Mouse (Mus musculus): ENCODE data around the gene Tsen34. TPM values are rescaled to one million over a fixed set of nuclear protein-coding genes. Genes with fewer than 3 reads are reported as not detected.
A peak's percentile ranks its signal among the peaks of the same experiment; 100 is the strongest.

Gene Tsen34
- polyA plus RNA-seq, 1 experiment from 2014 or later = 287 TPM

DNA sequence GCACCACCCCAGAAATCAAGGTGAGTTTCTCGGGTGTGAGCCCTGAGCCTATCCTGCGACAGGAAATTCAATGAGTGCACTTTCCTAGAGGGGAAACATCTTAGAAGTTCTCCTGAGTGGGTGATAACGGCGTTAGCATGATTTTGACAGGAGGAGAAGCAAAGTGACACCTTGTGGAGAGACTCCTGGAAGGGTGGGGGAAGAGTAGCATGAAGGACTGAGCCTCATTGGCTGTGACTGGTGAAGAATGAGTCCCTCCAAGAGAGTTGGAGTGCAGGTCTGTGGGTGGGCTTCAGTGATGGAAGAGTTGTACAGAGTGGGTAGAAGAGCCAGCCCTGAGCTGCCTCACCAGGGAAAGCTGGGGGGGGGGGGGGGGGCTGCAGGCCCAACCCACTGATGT is 35.7 kb upstream of the Tsen34 start:
- Histone ChIP-seq H3K27ac (ENCODE audit: low read depth, low read length) (no peak overlapping the region), H3K4me2 (replicated peaks; ENCODE audit: low read depth, low read length) (no peak overlapping the region), H3K4me3 (ENCODE audit: low read length) (no peak overlapping the region), H3K9ac (ENCODE audit: low read depth, low read length) (no peak overlapping the region), H3K4me1 (ENCODE audit: control insufficient read depth, insufficient read depth, low read length) (no peaks in the 10 kb centered on the region), H3K27me3 (ENCODE audit: control insufficient read depth, insufficient read depth, low read length) (no peaks in the 10 kb centered on the region), H3K9me3 (ENCODE audit: control insufficient read depth, low read length) (no peaks in the 10 kb centered on the region), H3K36me3 (ENCODE audit: control insufficient read depth, insufficient read depth, low read length) (peaks cover 100% of the 10 kb centered on the region)
- no peak for ATAC-seq (ENCODE audit: low FRiP score, low TSS enrichment)
- 83% methylated on average over 4 of the region's 4 CpGs for WGBS

DNA sequence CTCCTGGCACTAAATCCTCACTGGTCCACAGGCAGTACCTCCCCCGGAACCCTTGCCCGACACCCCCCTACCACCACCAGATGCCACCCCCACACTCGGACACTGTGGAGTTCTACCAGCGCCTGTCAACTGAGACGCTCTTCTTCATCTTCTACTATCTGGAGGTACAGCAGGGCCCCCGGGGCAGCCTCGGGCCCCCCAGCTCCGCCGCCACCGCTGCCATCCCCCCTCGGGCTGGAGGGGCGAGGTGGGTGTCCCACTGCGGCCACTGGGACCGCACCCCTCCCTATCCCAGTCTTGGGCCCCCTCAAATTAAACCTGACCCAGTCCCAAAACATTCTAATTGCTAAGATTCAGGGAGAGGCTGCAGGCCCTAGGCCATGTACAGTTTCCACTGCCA is 34.1 kb upstream of the Tsen34 start:
- Histone ChIP-seq H3K27ac (ENCODE audit: low read depth, low read length) (no peak overlapping the region), H3K27me3 (ENCODE audit: control insufficient read depth, insufficient read depth, low read length) (no peaks in the 10 kb centered on the region), H3K9ac (ENCODE audit: low read depth, low read length) (no peak overlapping the region), H3K9me3 (ENCODE audit: control insufficient read depth, low read length) (no peaks in the 10 kb centered on the region), H3K36me3 (ENCODE audit: control insufficient read depth, insufficient read depth, low read length) (peaks cover 97% of the 10 kb centered on the region), H3K4me2 (replicated peaks; ENCODE audit: low read depth, low read length) (no peak overlapping the region), H3K4me3 (ENCODE audit: low read length) (no peak overlapping the region), H3K4me1 (ENCODE audit: control insufficient read depth, insufficient read depth, low read length) (no peaks in the 10 kb centered on the region)
- WGBS = 93% methylated on average over 8 of the region's 14 CpGs
- ATAC-seq (ENCODE audit: low FRiP score, low TSS enrichment) = no peak

DNA sequence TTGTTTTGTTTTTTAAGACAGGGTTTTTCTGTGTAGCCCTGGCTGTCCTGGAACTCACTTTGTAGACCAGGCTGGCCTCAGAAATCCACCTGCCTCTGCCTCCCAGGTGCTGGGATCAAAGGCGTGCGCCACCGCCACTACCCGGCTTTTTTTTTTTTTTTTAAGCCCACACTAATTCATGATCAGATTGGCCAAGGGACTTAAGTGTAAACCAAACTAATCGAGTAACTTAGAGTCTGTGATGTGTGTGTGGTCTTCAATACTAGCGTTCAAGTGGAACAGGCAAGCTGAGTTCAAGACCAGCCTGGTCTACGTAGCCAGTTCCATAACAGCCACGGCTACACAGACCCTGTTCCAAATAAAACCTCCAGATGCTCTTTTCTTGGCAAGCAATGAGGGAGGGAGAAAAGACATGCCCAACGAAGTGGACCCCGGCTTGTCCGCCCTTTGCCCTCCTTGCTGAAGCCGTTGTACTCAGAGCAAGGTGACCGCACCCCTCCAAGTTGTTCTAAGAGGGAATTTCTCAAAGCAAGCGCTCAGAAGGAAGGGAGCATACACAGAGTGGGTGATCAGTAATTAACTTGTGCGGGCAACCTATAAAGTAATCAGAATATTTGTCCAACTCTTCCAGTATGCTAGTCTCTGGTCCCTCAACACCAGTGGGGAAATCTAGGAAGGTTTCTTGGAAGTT is 28.0 kb upstream of the Tsen34 start:
- Histone ChIP-seq H3K4me3 (ENCODE audit: low read length) (peak overlapping the region; percentile 63), H3K4me2 (replicated peaks; ENCODE audit: low read depth, low read length) (peak overlapping the region; percentile 53), H3K36me3 (ENCODE audit: control insufficient read depth, insufficient read depth, low read length) (peaks cover 36% of the 10 kb centered on the region), H3K27ac (ENCODE audit: low read depth, low read length) (peak overlapping the region; percentile 57), H3K9me3 (ENCODE audit: control insufficient read depth, low read length) (no peaks in the 10 kb centered on the region), H3K27me3 (ENCODE audit: control insufficient read depth, insufficient read depth, low read length) (no peaks in the 10 kb centered on the region), H3K4me1 (ENCODE audit: control insufficient read depth, insufficient read depth, low read length) (peaks cover 17% of the 10 kb centered on the region; the same call in 1 of the 2 replicates), H3K9ac (ENCODE audit: low read depth, low read length) (peak overlapping the region; percentile 68)
- 31% methylated on average over 15 of the region's 15 CpGs for WGBS
- peak; percentile 10 for ATAC-seq (ENCODE audit: low FRiP score, low TSS enrichment)

DNA sequence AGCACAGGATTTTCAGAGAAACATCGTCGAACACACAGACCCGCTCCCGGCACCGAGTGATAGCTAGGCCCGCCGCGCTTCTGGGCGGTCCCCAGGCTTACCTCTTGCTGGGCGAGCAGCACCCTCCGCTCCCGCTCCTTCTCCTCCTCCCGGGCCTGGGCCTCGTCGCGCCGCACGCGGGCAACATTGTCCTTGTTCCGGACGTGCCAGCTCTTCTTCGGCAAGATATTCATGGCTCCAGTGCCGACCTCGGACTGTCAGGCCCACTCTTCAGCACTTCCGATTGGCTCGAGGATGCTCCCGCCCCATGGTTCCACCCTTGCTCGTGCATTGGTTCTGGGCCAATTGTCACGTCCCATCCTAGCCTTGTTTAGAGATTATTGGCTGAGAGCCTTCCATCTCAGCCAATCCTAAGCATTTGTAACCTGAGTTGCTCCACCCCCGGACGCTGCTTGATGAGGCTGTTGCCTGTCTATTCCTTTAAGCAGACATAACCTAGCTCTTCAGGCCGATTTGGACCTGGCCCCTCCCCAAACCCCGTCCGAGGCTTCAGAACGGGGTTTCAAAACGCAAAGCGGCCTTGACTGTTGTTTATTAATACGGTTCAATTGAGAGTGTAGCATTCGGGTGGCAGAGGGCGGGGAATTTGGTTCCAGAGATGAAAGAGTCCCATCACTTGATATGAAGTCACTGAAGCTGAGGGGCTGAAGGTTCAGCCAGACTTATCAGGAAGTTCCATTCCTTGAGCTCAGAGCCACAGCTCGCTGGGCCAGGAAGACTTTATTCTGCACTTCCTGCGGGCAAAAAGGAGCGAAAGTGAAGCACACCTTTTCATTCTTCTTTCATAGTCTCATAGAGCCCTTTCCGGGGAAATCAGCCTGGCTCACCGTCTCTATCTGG is 27.2 kb upstream of the Tsen34 start, which contains the start of gene Leng1:
Gene Leng1, minus strand, starts transcription at position 626 of the 900 bp plus-strand sequence.
- 5% methylated on average over 45 of the region's 45 CpGs for WGBS
- Histone ChIP-seq H3K9me3 (ENCODE audit: control insufficient read depth, low read length) (no peaks in the 10 kb centered on the region), H3K27me3 (ENCODE audit: control insufficient read depth, insufficient read depth, low read length) (no peaks in the 10 kb centered on the region), H3K4me2 (replicated peaks; ENCODE audit: low read depth, low read length) (peak within 1 kb of the TSS; percentile 53), H3K4me3 (ENCODE audit: low read length) (peak within 1 kb of the TSS; percentile 63), H3K9ac (ENCODE audit: low read depth, low read length) (peak within 1 kb of the TSS; percentile 68), H3K27ac (ENCODE audit: low read depth, low read length) (peak within 1 kb of the TSS; percentile 73), H3K36me3 (ENCODE audit: control insufficient read depth, insufficient read depth, low read length) (peaks cover 28% of the 10 kb centered on the region), H3K4me1 (ENCODE audit: control insufficient read depth, insufficient read depth, low read length) (peaks cover 17% of the 10 kb centered on the region; the same call in 1 of the 2 replicates)
- ATAC-seq (ENCODE audit: low FRiP score, low TSS enrichment) = peak; percentile 98

DNA sequence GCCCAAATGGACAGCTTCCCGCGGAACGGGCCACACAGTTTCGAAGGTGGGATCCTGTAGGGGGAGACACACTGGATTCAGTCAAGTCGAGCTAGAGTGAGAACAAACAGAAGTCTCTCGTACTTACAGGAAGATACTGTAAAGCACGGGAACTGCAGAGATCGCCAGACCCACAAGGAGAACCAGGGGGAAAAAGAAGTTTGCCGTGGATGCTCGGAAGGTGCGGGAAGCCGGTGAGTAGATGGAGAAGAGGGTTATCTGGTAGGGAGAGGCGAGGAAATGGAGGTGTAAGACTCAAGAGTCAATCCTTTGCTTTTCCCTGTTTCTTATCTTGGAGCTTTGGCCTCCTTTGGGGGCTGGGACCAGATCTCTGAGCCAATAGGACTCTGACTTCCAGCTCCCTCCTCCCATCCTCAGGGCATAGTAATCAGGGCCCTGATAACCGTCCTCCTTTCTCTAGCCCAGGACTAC is 25.7 kb upstream of the Tsen34 start:
- ATAC-seq (ENCODE audit: low FRiP score, low TSS enrichment) = no peak
- peaks cover 17% of the 10 kb centered on the region; the same call in 1 of the 2 replicates for H3K4me1 ChIP-seq (ENCODE audit: control insufficient read depth, insufficient read depth, low read length)
- no peak overlapping the region for H3K27ac ChIP-seq (ENCODE audit: low read depth, low read length)
- H3K4me3 ChIP-seq (ENCODE audit: low read length) = peak overlapping the region; percentile 4; the same call in 1 of the 2 replicates
- 16% methylated on average over 14 of the region's 14 CpGs for WGBS
- peak overlapping the region; percentile 4; the same call in 1 of the 2 replicates for H3K4me2 ChIP-seq (replicated peaks; ENCODE audit: low read depth, low read length)
- H3K9ac ChIP-seq (ENCODE audit: low read depth, low read length) = peak overlapping the region; percentile 32; the same call in 1 of the 2 replicates
- peaks cover 13% of the 10 kb centered on the region for H3K36me3 ChIP-seq (ENCODE audit: control insufficient read depth, insufficient read depth, low read length)
- no peaks in the 10 kb centered on the region for H3K9me3 ChIP-seq (ENCODE audit: control insufficient read depth, low read length)
- no peaks in the 10 kb centered on the region for H3K27me3 ChIP-seq (ENCODE audit: control insufficient read depth, insufficient read depth, low read length)

DNA sequence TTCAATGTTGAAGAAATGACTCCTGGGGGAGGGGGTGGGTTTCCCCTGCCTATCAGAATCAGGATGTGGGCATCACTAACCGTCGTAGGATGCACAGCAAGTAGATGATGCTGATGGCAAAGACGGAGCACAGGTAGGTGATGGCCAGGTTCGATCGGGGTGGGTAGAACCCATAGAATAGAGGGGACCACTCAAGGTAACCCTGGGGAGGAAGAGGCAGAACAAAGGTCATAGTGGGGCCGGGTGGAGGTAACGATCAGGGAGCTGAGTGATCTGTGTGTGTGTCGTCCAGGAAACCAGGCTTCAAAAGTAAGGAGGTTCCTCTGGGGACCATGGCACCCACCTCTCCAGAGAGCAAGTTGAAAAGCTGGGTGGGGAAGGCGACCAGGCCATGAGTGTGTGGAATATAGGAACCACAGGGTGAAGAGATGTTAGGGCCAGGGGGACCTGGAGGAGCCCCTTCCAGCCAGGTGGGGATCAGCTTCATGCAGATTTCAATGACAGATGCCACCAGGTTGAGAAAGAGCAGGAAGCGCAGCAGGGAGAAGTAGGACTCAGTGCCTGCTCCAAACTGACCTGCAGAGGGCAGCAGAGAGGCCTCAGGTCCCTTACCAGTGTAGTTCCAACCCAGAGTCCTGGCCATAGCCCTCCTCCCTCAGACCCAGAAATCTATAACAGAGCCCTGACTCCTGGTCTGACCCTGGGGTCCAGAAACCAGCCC is 18.0 kb upstream of the Tsen34 start:
- no peak overlapping the region for H3K4me2 ChIP-seq (replicated peaks; ENCODE audit: low read depth, low read length)
- no peaks in the 10 kb centered on the region for H3K27me3 ChIP-seq (ENCODE audit: control insufficient read depth, insufficient read depth, low read length)
- no peak overlapping the region for H3K27ac ChIP-seq (ENCODE audit: low read depth, low read length)
- H3K36me3 ChIP-seq (ENCODE audit: control insufficient read depth, insufficient read depth, low read length) = peaks cover 10% of the 10 kb centered on the region; the same call in 1 of the 2 replicates
- no peaks in the 10 kb centered on the region for H3K9me3 ChIP-seq (ENCODE audit: control insufficient read depth, low read length)
- no peak overlapping the region for H3K9ac ChIP-seq (ENCODE audit: low read depth, low read length)
- WGBS = 71% methylated on average over 10 of the region's 10 CpGs
- no peak overlapping the region for H3K4me3 ChIP-seq (ENCODE audit: low read length)
- ATAC-seq (ENCODE audit: low FRiP score, low TSS enrichment) = peak; percentile 88
- no peaks in the 10 kb centered on the region for H3K4me1 ChIP-seq (ENCODE audit: control insufficient read depth, insufficient read depth, low read length)

DNA sequence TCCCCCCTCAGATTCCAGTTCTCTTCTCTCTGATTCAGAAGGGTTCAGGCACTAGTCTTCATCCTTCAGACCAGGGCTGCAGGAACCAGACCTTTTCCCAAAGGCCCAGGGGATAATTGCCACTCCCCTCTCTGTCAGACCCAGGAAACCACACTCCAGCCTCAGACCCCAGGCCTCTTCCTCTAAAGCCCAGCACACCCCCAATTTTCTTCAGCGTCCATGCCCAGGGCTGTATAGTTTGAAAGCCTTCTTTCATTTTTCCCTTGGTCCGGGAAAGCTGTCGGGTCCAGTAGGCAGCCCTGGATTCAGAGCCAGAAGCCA is 17.5 kb upstream of the Tsen34 start:
- Histone ChIP-seq H3K9ac (ENCODE audit: low read depth, low read length) (no peak overlapping the region), H3K4me3 (ENCODE audit: low read length) (no peak overlapping the region), H3K36me3 (ENCODE audit: control insufficient read depth, insufficient read depth, low read length) (peaks cover 12% of the 10 kb centered on the region; the same call in 1 of the 2 replicates), H3K27me3 (ENCODE audit: control insufficient read depth, insufficient read depth, low read length) (no peaks in the 10 kb centered on the region), H3K4me2 (replicated peaks; ENCODE audit: low read depth, low read length) (no peak overlapping the region), H3K4me1 (ENCODE audit: control insufficient read depth, insufficient read depth, low read length) (no peaks in the 10 kb centered on the region), H3K9me3 (ENCODE audit: control insufficient read depth, low read length) (no peaks in the 10 kb centered on the region), H3K27ac (ENCODE audit: low read depth, low read length) (no peak overlapping the region)
- no peak for ATAC-seq (ENCODE audit: low FRiP score, low TSS enrichment)
- WGBS = 80% methylated on average over 3 of the region's 3 CpGs

DNA sequence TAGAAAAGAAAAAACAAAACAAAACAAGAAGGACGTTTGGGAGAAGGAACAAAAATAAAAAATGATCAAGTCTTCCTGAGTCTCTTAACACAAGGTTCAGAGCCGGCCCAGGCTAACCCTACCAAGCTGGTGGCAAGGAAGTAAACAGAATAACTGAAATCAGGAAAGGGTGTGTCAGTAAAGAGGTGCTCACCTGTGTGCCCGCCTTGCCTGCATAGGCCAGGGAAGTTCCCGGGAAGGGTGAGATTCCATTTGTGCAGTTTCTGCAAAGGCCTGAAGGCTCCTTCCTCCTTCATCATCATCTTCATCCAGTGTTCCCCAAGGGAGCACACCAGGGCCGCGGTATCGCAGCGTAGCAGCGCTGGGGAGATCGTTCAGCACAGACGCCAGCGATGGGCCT is 16.3 kb upstream of the Tsen34 start:
- Histone ChIP-seq H3K9me3 (ENCODE audit: control insufficient read depth, low read length) (no peaks in the 10 kb centered on the region), H3K4me3 (ENCODE audit: low read length) (peak overlapping the region; percentile 17), H3K36me3 (ENCODE audit: control insufficient read depth, insufficient read depth, low read length) (peaks cover 15% of the 10 kb centered on the region; the same call in 1 of the 2 replicates), H3K4me1 (ENCODE audit: control insufficient read depth, insufficient read depth, low read length) (no peaks in the 10 kb centered on the region), H3K9ac (ENCODE audit: low read depth, low read length) (peak overlapping the region; percentile 45; the same call in 1 of the 2 replicates), H3K27me3 (ENCODE audit: control insufficient read depth, insufficient read depth, low read length) (no peaks in the 10 kb centered on the region), H3K4me2 (replicated peaks; ENCODE audit: low read depth, low read length) (0 out of 2 replicates have a peak overlapping the region, but pooled peaks have one; percentile 10), H3K27ac (ENCODE audit: low read depth, low read length) (no peak overlapping the region)
- WGBS = 90% methylated on average over 12 of the region's 12 CpGs
- ATAC-seq (ENCODE audit: low FRiP score, low TSS enrichment) = no peak

All from kidney, embryonic 14.5 days (tissue).